Mouse (Mus musculus) NIH3T3 (cell line): ENCODE measurements at regions not wholly inside any gene's neighbourhood (a gene's known extent, or its start where the extent isn't known, plus 50 kb on each side); places are given as distances from the start of the nearest gene placed in this dataset.

ENCODE experiments used
- DNase-seq: peaks from one replicate; pipeline ENCODE4 v3.0.0-alpha.2; 2012; ENCODE audit warnings: low read depth

GRCm38 (mm10) chrX:61046700-61047099 lies 138.7 kb downstream of the Cdr1 start:
- DNase-seq: peak; percentile 22

- no peak for DNase-seq
These were observed 142.2 kb downstream of the Cdr1 start for GRCm38 (mm10) chrX:61043147-61043546.
